Mouse (Mus musculus): ENCODE results near the gene Tyw5. TPM values are rescaled to one million over a fixed set of nuclear protein-coding genes. Genes with fewer than 3 reads are reported as not detected.

Gene Tyw5
- polyA plus RNA-seq, 1 experiment, result 12.0 TPM

DNA sequence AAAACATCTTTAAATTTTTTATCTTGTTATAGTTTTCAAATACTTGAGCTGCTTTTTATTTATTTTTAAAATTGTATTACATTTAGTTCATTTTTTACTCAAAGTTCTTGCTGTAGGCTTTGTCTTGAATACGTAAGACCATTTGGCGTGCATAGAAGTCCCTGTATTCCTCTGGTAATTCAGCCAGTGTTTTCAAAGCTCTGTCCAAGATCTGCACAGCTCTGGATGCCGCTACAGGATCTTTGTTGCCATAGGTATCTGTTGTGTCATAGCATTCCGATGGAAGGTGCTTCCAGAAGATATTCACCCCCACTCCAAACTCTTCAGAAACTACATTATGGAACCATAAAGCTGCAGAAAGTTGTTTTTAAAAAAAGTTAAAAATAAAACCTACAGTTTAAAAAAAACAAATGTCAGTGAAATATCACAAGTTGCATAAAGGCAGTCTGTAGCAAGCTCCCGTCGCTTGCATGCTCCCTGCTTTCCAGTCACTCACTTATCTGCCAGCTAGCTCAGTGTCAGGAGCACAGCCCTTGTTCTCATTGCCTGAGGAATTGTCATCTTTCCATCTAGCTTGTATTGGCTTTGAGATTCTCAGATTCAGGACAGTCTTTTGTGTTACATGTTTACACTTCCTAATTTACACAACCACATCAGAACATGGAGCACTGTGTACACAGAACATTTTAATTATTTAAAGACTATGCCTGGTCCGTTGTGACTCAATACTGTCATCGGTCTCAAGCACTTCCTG is 18.3 kb downstream of the Tyw5 start:
- peaks cover 8% of the 10 kb centered on the region for H3K4me1 ChIP-seq (ENCODE audit: control insufficient read depth, insufficient read depth, low read length)
- TF ChIP-seq POLR2A (IDR thresholded peaks at IDR 0.05; ENCODE audit: borderline replicate concordance, low read depth, low read length), result no peak
- no peak for TF ChIP-seq CTCF (IDR thresholded peaks at IDR 0.05; ENCODE audit: low read depth, low read length)
- H3K27ac ChIP-seq (ENCODE audit: insufficient read depth, low read depth, low read length), result no peak overlapping the region
- H3K4me3 ChIP-seq (ENCODE audit: insufficient read depth, low read length), result no peak overlapping the region

DNA sequence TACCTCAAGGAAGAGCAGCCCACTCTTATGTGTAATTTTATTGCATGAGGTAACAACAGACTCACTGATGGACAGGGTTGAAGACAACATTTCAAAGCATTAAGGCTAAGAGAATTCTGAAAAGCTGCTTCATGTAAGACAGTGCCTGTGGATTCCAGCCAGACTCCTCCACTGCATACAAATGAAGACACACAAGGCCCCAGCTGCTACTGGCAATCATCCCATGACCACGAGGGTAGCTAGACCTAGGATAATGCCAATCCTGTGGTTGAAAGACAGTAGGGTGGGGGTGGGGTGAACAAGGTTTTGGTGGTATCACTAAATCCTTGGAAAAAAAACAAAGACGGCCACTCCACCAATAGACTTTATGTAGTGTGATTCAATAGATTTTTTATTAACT is 19.0 kb downstream of the Tyw5 start:
- TF ChIP-seq CTCF (IDR thresholded peaks at IDR 0.05; ENCODE audit: low read depth, low read length) (no peak), POLR2A (IDR thresholded peaks at IDR 0.05; ENCODE audit: borderline replicate concordance, low read depth, low read length) (no peak)

DNA sequence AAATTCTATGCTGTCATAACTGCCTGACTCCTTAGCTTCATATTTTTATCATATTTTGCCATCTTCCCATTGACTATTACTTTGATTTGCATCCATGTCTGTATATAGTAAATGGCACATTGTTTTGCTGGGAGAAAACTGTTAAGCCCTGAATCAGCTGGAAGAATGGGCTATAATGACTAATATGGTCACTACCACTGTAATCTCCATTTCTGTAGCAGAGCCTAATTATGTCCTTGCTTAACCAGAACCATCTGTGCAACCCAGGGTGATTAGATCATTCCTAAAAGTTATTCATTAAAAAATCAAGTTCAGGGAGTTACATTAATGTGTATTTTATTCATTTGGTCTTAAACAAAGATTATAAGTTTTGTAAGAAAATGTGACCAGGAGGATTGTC is 20.4 kb downstream of the Tyw5 start:
- H3K4me1 ChIP-seq (ENCODE audit: control insufficient read depth, insufficient read depth, low read length), result no peaks in the 10 kb centered on the region
- no peak overlapping the region for H3K27ac ChIP-seq (ENCODE audit: insufficient read depth, low read depth, low read length)
- TF ChIP-seq CTCF (IDR thresholded peaks at IDR 0.05; ENCODE audit: low read depth, low read length), result no peak
- no peak for TF ChIP-seq POLR2A (IDR thresholded peaks at IDR 0.05; ENCODE audit: borderline replicate concordance, low read depth, low read length)
- H3K4me3 ChIP-seq (ENCODE audit: insufficient read depth, low read length), result no peak overlapping the region

More for the DNA sequence above, 19.0 kb downstream of the Tyw5 start:
- Histone ChIP-seq H3K27ac (ENCODE audit: insufficient read depth, low read depth, low read length) (no peak overlapping the region), H3K4me1 (ENCODE audit: control insufficient read depth, insufficient read depth, low read length) (peaks cover 6% of the 10 kb centered on the region), H3K4me3 (ENCODE audit: insufficient read depth, low read length) (no peak overlapping the region)

DNA sequence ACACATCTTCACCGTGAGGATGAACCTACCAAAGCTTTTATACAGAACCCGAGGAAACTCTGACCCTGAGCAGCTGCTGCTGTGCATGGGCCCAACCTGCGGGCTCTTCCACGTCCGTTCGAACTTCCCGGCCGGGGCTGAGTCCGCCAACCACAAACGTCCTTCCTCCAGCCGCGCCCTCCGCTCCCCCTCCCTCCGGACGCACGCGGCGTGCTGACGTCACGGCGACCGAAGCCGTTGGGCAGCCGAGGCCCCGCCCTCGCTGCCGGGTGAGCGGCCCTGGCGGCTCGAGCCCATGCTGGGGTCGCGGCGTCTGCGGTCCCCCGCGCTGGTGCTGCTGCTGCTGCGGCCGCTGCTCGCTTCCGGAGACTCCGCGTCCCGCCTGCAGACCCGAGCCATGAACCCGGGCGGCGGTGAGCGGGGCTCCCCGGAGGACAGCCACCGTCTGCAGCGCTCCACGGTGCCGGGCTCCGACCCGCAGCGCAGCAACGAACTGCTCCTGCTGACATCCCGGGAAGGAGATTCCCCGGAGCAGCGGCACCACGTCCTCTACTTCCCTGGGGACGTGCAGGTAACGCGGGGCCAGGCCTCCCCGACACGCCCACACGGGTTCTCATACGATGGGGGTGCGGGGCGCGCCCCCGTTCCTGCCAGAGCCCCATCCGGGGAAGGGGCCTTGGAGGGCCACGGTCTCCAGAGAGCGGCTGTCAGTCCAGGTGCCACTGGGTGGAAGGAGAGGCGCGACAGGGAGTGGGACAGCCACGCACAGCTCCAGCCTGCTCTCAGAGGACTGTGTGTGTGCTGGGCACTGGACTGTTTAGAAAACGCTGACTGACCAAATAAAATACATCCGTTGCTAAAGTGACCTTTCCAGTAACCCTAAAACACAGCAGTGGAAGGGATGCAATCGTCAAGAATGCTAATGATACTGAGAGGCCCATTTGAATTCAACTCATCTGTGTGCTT is 29.2 kb downstream of the Tyw5 start, which contains the start of gene 1700066M21Rik:
TSS of gene 1700066M21Rik (plus strand) at position 245 of the 966 bp plus-strand sequence.
- no peak within 1 kb of the TSS for H3K27ac ChIP-seq (ENCODE audit: insufficient read depth, low read depth, low read length)
- H3K4me3 ChIP-seq (ENCODE audit: insufficient read depth, low read length), result peak within 1 kb of the TSS; percentile 93
- H3K4me1 ChIP-seq (ENCODE audit: control insufficient read depth, insufficient read depth, low read length), result peaks cover 5% of the 10 kb centered on the region
- TF ChIP-seq CTCF (IDR thresholded peaks at IDR 0.05; ENCODE audit: low read depth, low read length) (no peak), POLR2A (IDR thresholded peaks at IDR 0.05; ENCODE audit: borderline replicate concordance, low read depth, low read length) (no peak)

DNA sequence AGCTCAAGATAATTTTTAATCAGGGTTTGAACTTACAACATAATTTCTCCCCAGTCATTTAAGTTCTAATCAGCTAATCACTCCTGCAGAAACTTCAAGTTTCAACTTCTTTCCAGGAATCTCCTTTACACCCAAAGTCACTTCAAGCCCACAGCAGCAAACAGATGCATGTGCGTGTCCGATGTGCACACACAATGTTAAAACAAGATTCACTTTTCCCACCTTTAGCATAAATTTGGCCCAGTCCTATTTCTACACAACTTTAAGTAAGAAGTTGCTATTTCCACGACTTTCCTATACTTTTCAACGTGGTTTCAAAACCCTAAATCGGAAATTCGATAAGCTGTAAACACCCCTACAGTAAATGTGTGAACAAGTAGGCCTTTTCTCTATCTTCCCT is 30.1 kb downstream of the Tyw5 start:
- peak overlapping the region; percentile 37 for H3K4me3 ChIP-seq (ENCODE audit: insufficient read depth, low read length)
- H3K27ac ChIP-seq (ENCODE audit: insufficient read depth, low read depth, low read length), result no peak overlapping the region
- H3K4me1 ChIP-seq (ENCODE audit: control insufficient read depth, insufficient read depth, low read length), result peaks cover 5% of the 10 kb centered on the region
- TF ChIP-seq CTCF (IDR thresholded peaks at IDR 0.05; ENCODE audit: low read depth, low read length) (no peak), POLR2A (IDR thresholded peaks at IDR 0.05; ENCODE audit: borderline replicate concordance, low read depth, low read length) (no peak)

- peaks cover 5% of the 10 kb centered on the region for H3K4me1 ChIP-seq (ENCODE audit: control insufficient read depth, insufficient read depth, low read length)
- TF ChIP-seq POLR2A (IDR thresholded peaks at IDR 0.05; ENCODE audit: borderline replicate concordance, low read depth, low read length), result no peak
- no peak for TF ChIP-seq CTCF (IDR thresholded peaks at IDR 0.05; ENCODE audit: low read depth, low read length)
- H3K4me3 ChIP-seq (ENCODE audit: insufficient read depth, low read length), result no peak overlapping the region
- no peak overlapping the region for H3K27ac ChIP-seq (ENCODE audit: insufficient read depth, low read depth, low read length)
Observed at GRCm38 (mm10) chr1:57375276-57375675, 31.6 kb downstream of the Tyw5 start.

DNA sequence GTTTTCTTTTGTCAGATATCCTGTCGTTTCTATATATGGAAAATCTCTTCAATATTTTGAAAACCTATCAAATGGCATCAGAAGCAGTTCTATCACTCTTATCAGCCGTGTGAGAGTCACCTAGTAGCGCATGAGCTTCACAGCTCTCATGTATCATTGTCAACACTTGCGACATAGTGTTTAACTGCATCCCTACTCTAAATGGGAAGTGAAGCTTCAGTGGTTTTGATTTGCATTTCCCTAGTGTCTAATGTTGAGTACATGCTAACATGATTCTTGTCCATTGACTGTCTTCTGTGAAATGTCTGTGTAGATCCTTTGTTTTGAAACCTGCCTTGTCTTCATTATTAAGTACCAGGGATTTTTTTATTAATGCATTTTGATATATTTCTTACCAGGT is 36.5 kb downstream of the Tyw5 start:
- Histone ChIP-seq H3K4me1 (ENCODE audit: control insufficient read depth, insufficient read depth, low read length) (no peaks in the 10 kb centered on the region), H3K27ac (ENCODE audit: insufficient read depth, low read depth, low read length) (no peak overlapping the region), H3K4me3 (ENCODE audit: insufficient read depth, low read length) (no peak overlapping the region)
- TF ChIP-seq CTCF (IDR thresholded peaks at IDR 0.05; ENCODE audit: low read depth, low read length) (no peak), POLR2A (IDR thresholded peaks at IDR 0.05; ENCODE audit: borderline replicate concordance, low read depth, low read length) (no peak)

DNA sequence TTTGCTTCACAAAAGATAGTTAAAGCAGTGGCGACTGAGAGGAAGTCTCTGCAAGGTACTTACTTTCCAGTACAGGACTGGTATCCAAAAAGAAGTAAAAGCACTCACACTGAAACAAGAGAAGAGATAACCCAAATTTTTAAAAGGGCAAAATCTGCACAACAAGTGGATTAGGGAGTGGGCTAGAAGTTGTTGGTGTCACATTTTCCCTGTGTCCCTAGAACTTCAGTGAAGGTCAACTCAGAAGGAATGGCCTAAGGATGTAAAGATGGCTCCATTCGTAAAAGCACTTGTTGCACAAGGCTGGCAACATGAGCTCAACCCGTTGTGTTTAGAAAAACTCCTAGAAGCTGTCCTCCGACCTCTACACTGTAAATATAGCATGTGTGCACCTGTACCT is 37.8 kb downstream of the Tyw5 start:
- Histone ChIP-seq H3K4me3 (ENCODE audit: insufficient read depth, low read length) (no peak overlapping the region), H3K4me1 (ENCODE audit: control insufficient read depth, insufficient read depth, low read length) (no peaks in the 10 kb centered on the region), H3K27ac (ENCODE audit: insufficient read depth, low read depth, low read length) (no peak overlapping the region)
- TF ChIP-seq CTCF (IDR thresholded peaks at IDR 0.05; ENCODE audit: low read depth, low read length), result no peak
- no peak for TF ChIP-seq POLR2A (IDR thresholded peaks at IDR 0.05; ENCODE audit: borderline replicate concordance, low read depth, low read length)

- Histone ChIP-seq H3K4me1 (ENCODE audit: control insufficient read depth, insufficient read depth, low read length) (no peaks in the 10 kb centered on the region), H3K27ac (ENCODE audit: insufficient read depth, low read depth, low read length) (no peak overlapping the region), H3K4me3 (ENCODE audit: insufficient read depth, low read length) (no peak overlapping the region)
- TF ChIP-seq POLR2A (IDR thresholded peaks at IDR 0.05; ENCODE audit: borderline replicate concordance, low read depth, low read length) (no peak), CTCF (IDR thresholded peaks at IDR 0.05; ENCODE audit: low read depth, low read length) (no peak)
Observed at GRCm38 (mm10) chr1:57367446-57367845, 39.5 kb downstream of the Tyw5 start.

- TF ChIP-seq POLR2A (IDR thresholded peaks at IDR 0.05; ENCODE audit: borderline replicate concordance, low read depth, low read length) (no peak), CTCF (IDR thresholded peaks at IDR 0.05; ENCODE audit: low read depth, low read length) (no peak)
Observed at GRCm38 (mm10) chr1:57358546-57358945, 48.4 kb downstream of the Tyw5 start.

More at GRCm38 (mm10) chr1:57358546-57358945, 48.4 kb downstream of the Tyw5 start:
- no peak overlapping the region for H3K27ac ChIP-seq (ENCODE audit: insufficient read depth, low read depth, low read length)
- H3K4me3 ChIP-seq (ENCODE audit: insufficient read depth, low read length), result no peak overlapping the region
- no peaks in the 10 kb centered on the region for H3K4me1 ChIP-seq (ENCODE audit: control insufficient read depth, insufficient read depth, low read length)

Measured in bone marrow macrophage, adult 2 months (primary cell).